Mouse (Mus musculus) kidney, adult 2 months (tissue): ENCODE data around the gene Vmo1.
"Not testable (repeated sequence)": the region's sequence is repeated elsewhere in the genome, so short reads cannot be mapped to it uniquely, and the experiment has no call there.

Source experiments
- CTCF ChIP-seq: fragments of 200-500 bp; conservative IDR thresholded peaks from 2 replicates; pipeline ENCODE4 v1.5.1; 2011; ENCODE audit warnings: low read depth, mild to moderate bottlenecking, control low read depth, low read length, moderate library complexity, mixed read lengths; ENCODE audit not compliant: insufficient read depth, insufficient read length
- POLR2A ChIP-seq: fragments of 200-500 bp; IDR thresholded peaks from one replicate; pipeline ENCODE4 v1.6.1; 2011; ENCODE audit warnings: low read depth, low read length, control low read depth

DNA sequence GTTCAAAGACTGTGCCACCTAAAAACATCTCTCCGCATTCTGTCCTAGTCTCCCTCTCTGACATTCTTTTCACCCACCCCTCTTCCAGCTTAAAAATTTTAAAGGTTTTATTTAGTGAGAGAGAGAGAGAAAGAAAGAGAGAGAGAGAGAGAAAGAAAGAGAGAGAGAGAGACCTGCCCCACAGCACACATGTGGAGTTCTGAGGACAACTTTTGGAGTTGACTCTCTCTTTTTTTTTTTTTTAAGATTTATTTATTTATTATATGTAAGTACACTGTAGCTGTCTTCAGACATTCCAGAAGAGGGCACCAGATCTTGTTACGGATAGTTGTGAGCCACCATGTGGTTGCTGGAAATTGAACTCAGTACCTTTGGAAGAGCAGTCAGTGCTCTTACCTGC lies 16.6 kb upstream of the Vmo1 start:
- TF ChIP-seq CTCF, POLR2A: not testable (repeated sequence)
